Mouse (Mus musculus) kidney, embryonic 15.5 days (tissue): ENCODE results near the gene R3hdm2. TPM values are rescaled to one million over a fixed set of nuclear protein-coding genes. Genes with fewer than 3 reads are reported as not detected.
A peak's percentile ranks its signal among the peaks of the same experiment; 100 is the strongest.

Source experiments
- ATAC-seq: fragments of 200-750 bp; cut with Nextera tagmentation; replicated peaks from 2 replicates; pipeline ENCODE4 v1.8.0; 2017; ENCODE audit warnings: moderate TSS enrichment; ENCODE audit not compliant: low FRiP score
- H3K27ac ChIP-seq: fragments of 300-500 bp; sonication (generic); 2 replicates; pipeline ENCODE4 v1.5.1; 2015; ENCODE audit warnings: mild to moderate bottlenecking, inconsistent platforms
- H3K27me3 ChIP-seq: fragments of 300-500 bp; sonication (generic); 2 replicates; pipeline ENCODE4 v1.6.1; 2015; ENCODE audit warnings: inconsistent platforms
- H3K36me3 ChIP-seq: fragments of 300-500 bp; sonication (generic); 2 replicates; pipeline ENCODE4 v1.6.1; 2015; ENCODE audit warnings: inconsistent platforms
- H3K4me1 ChIP-seq: fragments of 300-500 bp; sonication (generic); 2 replicates; pipeline ENCODE4 v1.6.1; 2015; ENCODE audit warnings: inconsistent platforms
- H3K4me2 ChIP-seq: fragments of 300-500 bp; sonication (generic); 2 replicates; pipeline ENCODE4 v1.6.1; 2015; ENCODE audit warnings: moderate library complexity, mild to moderate bottlenecking, inconsistent platforms
- H3K4me3 ChIP-seq: fragments of 300-500 bp; sonication (generic); replicated peaks from 2 replicates; pipeline ENCODE4 v1.5.1; 2015; ENCODE audit warnings: mild to moderate bottlenecking, inconsistent platforms
- H3K9ac ChIP-seq: fragments of 300-500 bp; sonication (generic); 2 replicates; pipeline ENCODE4 v1.6.1; 2015; ENCODE audit warnings: mild to moderate bottlenecking, inconsistent platforms
- H3K9me3 ChIP-seq: fragments of 300-500 bp; sonication (generic); replicated peaks from 2 replicates; pipeline ENCODE4 v1.6.1; 2016; ENCODE audit warnings: inconsistent platforms
- WGBS: fragments of 180-500 bp; shearing (Covaris S2); methylation state at CpG from one replicate; pipeline ENCODE4 v1.1.7; 2015; ENCODE audit warnings: mixed read lengths; 5-methylcytosine and 5-hydroxymethylcytosine counted together
- polyA plus RNA-seq: library from polyadenylated mRNA; unstranded; fragments of >200 nt; fragmentation: Nextera tagmentation; extraction: Ambion mirVana; gene quantifications from 2 replicates; pipeline ENCODE4 v1.2.1, GENCODE M21; 2015

The R3hdm2 gene
- polyA plus RNA-seq, 1 experiment from 2014 or later, result 34.7 TPM

GRCm38 (mm10) chr10:127355336-127355735 lies 24.8 kb upstream of the R3hdm2 start:
- ATAC-seq, result no peak
- WGBS, result 79% methylated on average over 10 of the region's 10 CpGs
- no peaks in the 10 kb centered on the region for H3K9me3 ChIP-seq
- no peak overlapping the region for H3K4me3 ChIP-seq
- no peak overlapping the region for H3K4me2 ChIP-seq
- peaks cover 10% of the 10 kb centered on the region for H3K4me1 ChIP-seq
- H3K9ac ChIP-seq, result no peak overlapping the region
- H3K27me3 ChIP-seq, result peaks cover 4% of the 10 kb centered on the region; the same call in 1 of the 2 replicates
- H3K27ac ChIP-seq, result no peak overlapping the region
- H3K36me3 ChIP-seq, result no peaks in the 10 kb centered on the region

- ATAC-seq, result no peak
- no peaks in the 10 kb centered on the region for H3K9me3 ChIP-seq
- H3K4me1 ChIP-seq, result no peaks in the 10 kb centered on the region
- no peak overlapping the region for H3K4me3 ChIP-seq
- H3K27ac ChIP-seq, result no peak overlapping the region
- 87% methylated on average over 3 of the region's 3 CpGs for WGBS
- no peak overlapping the region for H3K4me2 ChIP-seq
- no peak overlapping the region for H3K9ac ChIP-seq
- no peaks in the 10 kb centered on the region for H3K27me3 ChIP-seq
- H3K36me3 ChIP-seq, result no peaks in the 10 kb centered on the region
Observed at GRCm38 (mm10) chr10:127360714-127361113, 19.4 kb upstream of the R3hdm2 start.

GRCm38 (mm10) chr10:127367116-127367515 lies 13.0 kb upstream of the R3hdm2 start:
- Histone ChIP-seq H3K4me3 (no peak overlapping the region), H3K27me3 (no peaks in the 10 kb centered on the region), H3K9ac (no peak overlapping the region), H3K27ac (no peak overlapping the region), H3K4me2 (no peak overlapping the region), H3K9me3 (no peaks in the 10 kb centered on the region), H3K4me1 (peaks cover 17% of the 10 kb centered on the region; the same call in 1 of the 2 replicates), H3K36me3 (no peaks in the 10 kb centered on the region)
- WGBS, result 83% methylated on average over 5 of the region's 5 CpGs
- ATAC-seq, result no peak

GRCm38 (mm10) chr10:127368273-127368672 lies 11.9 kb upstream of the R3hdm2 start:
- H3K36me3 ChIP-seq, result no peaks in the 10 kb centered on the region
- H3K27me3 ChIP-seq, result no peaks in the 10 kb centered on the region
- no peak overlapping the region for H3K4me2 ChIP-seq
- no peak overlapping the region for H3K4me3 ChIP-seq
- peak; percentile 50; the same call in 1 of the 2 replicates for ATAC-seq
- H3K4me1 ChIP-seq, result peaks cover 17% of the 10 kb centered on the region; the same call in 1 of the 2 replicates
- WGBS, result 84% methylated on average over 2 of the region's 2 CpGs
- H3K9ac ChIP-seq, result no peak overlapping the region
- no peak overlapping the region for H3K27ac ChIP-seq
- H3K9me3 ChIP-seq, result no peaks in the 10 kb centered on the region

- ATAC-seq, result no peak; the same call in 1 of the 2 replicates
- Histone ChIP-seq H3K36me3 (no peaks in the 10 kb centered on the region), H3K4me3 (no peak within 1 kb of the TSS), H3K9ac (no peak within 1 kb of the TSS), H3K4me1 (peaks cover 17% of the 10 kb centered on the region; the same call in 1 of the 2 replicates), H3K27me3 (no peaks in the 10 kb centered on the region), H3K4me2 (no peak within 1 kb of the TSS), H3K9me3 (no peaks in the 10 kb centered on the region), H3K27ac (no peak within 1 kb of the TSS)
- WGBS, result 82% methylated on average over 22 of the region's 22 CpGs
Observed at GRCm38 (mm10) chr10:127369834-127370820, 10.0 kb upstream of the R3hdm2 start, which contains the start of gene Inhbc. Inhbc (minus strand) TSS chr10:127370431.

GRCm38 (mm10) chr10:127371023-127371422 lies 9.1 kb upstream of the R3hdm2 start:
- Histone ChIP-seq H3K9ac (no peak overlapping the region), H3K4me3 (no peak overlapping the region), H3K4me2 (no peak overlapping the region), H3K4me1 (peaks cover 17% of the 10 kb centered on the region; the same call in 1 of the 2 replicates), H3K27me3 (no peaks in the 10 kb centered on the region), H3K27ac (no peak overlapping the region), H3K9me3 (no peaks in the 10 kb centered on the region), H3K36me3 (no peaks in the 10 kb centered on the region)
- ATAC-seq, result no peak
- 72% methylated on average over 2 of the region's 2 CpGs for WGBS

- Histone ChIP-seq H3K9ac (no peak overlapping the region), H3K9me3 (no peaks in the 10 kb centered on the region), H3K36me3 (no peaks in the 10 kb centered on the region), H3K27ac (no peak overlapping the region), H3K4me2 (no peak overlapping the region), H3K4me1 (peaks cover 14% of the 10 kb centered on the region), H3K27me3 (no peaks in the 10 kb centered on the region), H3K4me3 (no peak overlapping the region)
- WGBS, result 74% methylated on average over 3 of the region's 3 CpGs
- no peak for ATAC-seq
Observed at GRCm38 (mm10) chr10:127377700-127378099, 2.4 kb upstream of the R3hdm2 start.

- Histone ChIP-seq H3K4me2 (peak overlapping the region; percentile 71), H3K27ac (peak overlapping the region; percentile 96), H3K36me3 (no peaks in the 10 kb centered on the region), H3K9me3 (no peaks in the 10 kb centered on the region), H3K9ac (no peak overlapping the region), H3K27me3 (no peaks in the 10 kb centered on the region), H3K4me3 (peak overlapping the region; percentile 62), H3K4me1 (peaks cover 14% of the 10 kb centered on the region)
- ATAC-seq, result no peak
- 84% methylated on average over 8 of the region's 8 CpGs for WGBS
Observed at GRCm38 (mm10) chr10:127379654-127380053, 473 bp upstream of the R3hdm2 start.

GRCm38 (mm10) chr10:127380767-127381742 lies 928 bp downstream of the R3hdm2 start:
- peak; percentile 93 for ATAC-seq
- H3K9ac ChIP-seq, result peak overlapping the region; percentile 82
- H3K4me2 ChIP-seq, result peak overlapping the region; percentile 71
- peaks cover 18% of the 10 kb centered on the region for H3K4me1 ChIP-seq
- H3K9me3 ChIP-seq, result no peaks in the 10 kb centered on the region
- H3K4me3 ChIP-seq, result peak overlapping the region; percentile 62
- no peaks in the 10 kb centered on the region for H3K36me3 ChIP-seq
- WGBS, result 2% methylated on average over 55 of the region's 79 CpGs
- H3K27me3 ChIP-seq, result no peaks in the 10 kb centered on the region
- H3K27ac ChIP-seq, result peak overlapping the region; percentile 96

GRCm38 (mm10) chr10:127381743-127382134 lies 1.6 kb downstream of the R3hdm2 start:
- no peaks in the 10 kb centered on the region for H3K36me3 ChIP-seq
- ATAC-seq, result no peak
- H3K4me1 ChIP-seq, result peaks cover 18% of the 10 kb centered on the region
- peak overlapping the region; percentile 62 for H3K4me3 ChIP-seq
- WGBS, result 56% methylated on average over 2 of the region's 2 CpGs
- peak overlapping the region; percentile 96 for H3K27ac ChIP-seq
- H3K27me3 ChIP-seq, result no peaks in the 10 kb centered on the region
- H3K9ac ChIP-seq, result peak overlapping the region; percentile 82; the same call in 1 of the 2 replicates
- H3K4me2 ChIP-seq, result peak overlapping the region; percentile 71
- no peaks in the 10 kb centered on the region for H3K9me3 ChIP-seq

GRCm38 (mm10) chr10:127391774-127392173 lies 11.6 kb downstream of the R3hdm2 start:
- H3K27ac ChIP-seq, result no peak overlapping the region
- no peak overlapping the region for H3K4me2 ChIP-seq
- 86% methylated on average over 6 of the region's 6 CpGs for WGBS
- H3K27me3 ChIP-seq, result no peaks in the 10 kb centered on the region
- H3K9me3 ChIP-seq, result no peaks in the 10 kb centered on the region
- H3K9ac ChIP-seq, result no peak overlapping the region
- peaks cover 38% of the 10 kb centered on the region for H3K36me3 ChIP-seq
- no peaks in the 10 kb centered on the region for H3K4me1 ChIP-seq
- ATAC-seq, result no peak
- H3K4me3 ChIP-seq, result no peak overlapping the region
